Mouse (Mus musculus): Measurements from ENCODE around the gene D3Ertd254e. TPM values are rescaled to one million over a fixed set of nuclear protein-coding genes. Genes with fewer than 3 reads are reported as not detected.

D3Ertd254e gene
- polyA plus RNA-seq, 1 experiment from 2014 or later = 16.3 TPM

GRCm38 (mm10) chr3:36173761-36174160 is 22.9 kb downstream of the D3Ertd254e start:
- ATAC-seq (replicated peaks) = no peak
- Histone ChIP-seq H3K4me1 (no peaks in the 10 kb centered on the region), H3K4me3 (no peak overlapping the region), H3K27me3 (replicated peaks) (no peaks in the 10 kb centered on the region), H3K9ac (no peak overlapping the region), H3K27ac (no peak overlapping the region), H3K9me3 (no peaks in the 10 kb centered on the region), H3K4me2 (no peak overlapping the region), H3K36me3 (replicated peaks) (peaks cover 7% of the 10 kb centered on the region; the same call in 1 of the 2 replicates)
- 98% methylated on average over 2 of the region's 2 CpGs for whole genome bisulfite sequencing

- ATAC-seq (replicated peaks) = no peak
- no peaks in the 10 kb centered on the region for H3K4me1 ChIP-seq
- H3K27ac ChIP-seq = no peak overlapping the region
- WGBS = 5% methylated on average over 4 of the region's 4 CpGs
- H3K9me3 ChIP-seq = no peaks in the 10 kb centered on the region
- H3K4me2 ChIP-seq = no peak overlapping the region
- no peak overlapping the region for H3K4me3 ChIP-seq
- H3K27me3 ChIP-seq (replicated peaks) = no peaks in the 10 kb centered on the region
- H3K9ac ChIP-seq = no peak overlapping the region
- H3K36me3 ChIP-seq (replicated peaks) = no peaks in the 10 kb centered on the region
Measured at GRCm38 (mm10) chr3:36181519-36181918, 30.7 kb downstream of the D3Ertd254e start.

GRCm38 (mm10) chr3:36186510-36186909 is 35.7 kb downstream of the D3Ertd254e start:
- no peaks in the 10 kb centered on the region for H3K4me1 ChIP-seq
- WGBS = 87% methylated on average over 4 of the region's 4 CpGs

GRCm38 (mm10) chr3:36189243-36189642 is 38.4 kb downstream of the D3Ertd254e start:
- Histone ChIP-seq H3K27ac (no peak overlapping the region), H3K36me3 (replicated peaks) (no peaks in the 10 kb centered on the region), H3K27me3 (replicated peaks) (no peaks in the 10 kb centered on the region), H3K4me2 (no peak overlapping the region), H3K4me1 (no peaks in the 10 kb centered on the region), H3K9ac (no peak overlapping the region), H3K4me3 (no peak overlapping the region), H3K9me3 (no peaks in the 10 kb centered on the region)
- no peak for ATAC-seq (replicated peaks)
- 93% methylated on average over 8 of the region's 8 CpGs for WGBS

More at GRCm38 (mm10) chr3:36186510-36186909, 35.7 kb downstream of the D3Ertd254e start:
- no peak overlapping the region for H3K4me2 ChIP-seq
- no peak overlapping the region for H3K4me3 ChIP-seq
- H3K9me3 ChIP-seq = no peaks in the 10 kb centered on the region
- H3K36me3 ChIP-seq (replicated peaks) = no peaks in the 10 kb centered on the region
- no peak overlapping the region for H3K9ac ChIP-seq
- no peak for ATAC-seq (replicated peaks)
- no peak overlapping the region for H3K27ac ChIP-seq
- no peaks in the 10 kb centered on the region for H3K27me3 ChIP-seq (replicated peaks)

- 56% methylated on average over 5 of the region's 5 CpGs for WGBS
- ATAC-seq (replicated peaks) = no peak
- H3K36me3 ChIP-seq (replicated peaks) = no peaks in the 10 kb centered on the region
Measured at GRCm38 (mm10) chr3:36201098-36201497, 50.3 kb downstream of the D3Ertd254e start.

GRCm38 (mm10) chr3:36202932-36203331 is 52.1 kb downstream of the D3Ertd254e start:
- Histone ChIP-seq H3K9me3 (no peaks in the 10 kb centered on the region), H3K27me3 (replicated peaks) (no peaks in the 10 kb centered on the region), H3K4me3 (no peak overlapping the region), H3K4me2 (no peak overlapping the region), H3K36me3 (replicated peaks) (no peaks in the 10 kb centered on the region), H3K4me1 (no peaks in the 10 kb centered on the region), H3K27ac (no peak overlapping the region), H3K9ac (no peak overlapping the region)
- WGBS = 76% methylated on average over 7 of the region's 7 CpGs
- no peak for ATAC-seq (replicated peaks)

More at GRCm38 (mm10) chr3:36201098-36201497, 50.3 kb downstream of the D3Ertd254e start:
- Histone ChIP-seq H3K4me3 (no peak overlapping the region), H3K27ac (no peak overlapping the region), H3K4me1 (no peaks in the 10 kb centered on the region), H3K9ac (no peak overlapping the region), H3K4me2 (no peak overlapping the region), H3K9me3 (no peaks in the 10 kb centered on the region), H3K27me3 (replicated peaks) (no peaks in the 10 kb centered on the region)

- Histone ChIP-seq H3K9ac (no peak overlapping the region), H3K4me3 (no peak overlapping the region), H3K4me2 (no peak overlapping the region), H3K27ac (no peak overlapping the region), H3K36me3 (replicated peaks) (no peaks in the 10 kb centered on the region), H3K27me3 (replicated peaks) (no peaks in the 10 kb centered on the region), H3K4me1 (no peaks in the 10 kb centered on the region), H3K9me3 (no peaks in the 10 kb centered on the region)
- WGBS = 73% methylated on average over 19 of the region's 19 CpGs
- no peak for ATAC-seq (replicated peaks)
Measured at GRCm38 (mm10) chr3:36207520-36208264, 56.9 kb downstream of the D3Ertd254e start.

- H3K27me3 ChIP-seq (replicated peaks) = no peaks in the 10 kb centered on the region
- peak; percentile 93 for ATAC-seq (replicated peaks)
- no peak overlapping the region for H3K4me3 ChIP-seq
- H3K9ac ChIP-seq = no peak overlapping the region
- WGBS = 65% methylated on average over 11 of the region's 11 CpGs
- H3K4me2 ChIP-seq = no peak overlapping the region
- H3K36me3 ChIP-seq (replicated peaks) = no peaks in the 10 kb centered on the region
- no peaks in the 10 kb centered on the region for H3K9me3 ChIP-seq
- no peak overlapping the region for H3K27ac ChIP-seq
- H3K4me1 ChIP-seq = no peaks in the 10 kb centered on the region
Measured at GRCm38 (mm10) chr3:36209776-36210555, 59.1 kb downstream of the D3Ertd254e start.

- no peak overlapping the region for H3K4me3 ChIP-seq
- no peak overlapping the region for H3K9ac ChIP-seq
- no peaks in the 10 kb centered on the region for H3K4me1 ChIP-seq
- H3K27ac ChIP-seq = no peak overlapping the region
- no peaks in the 10 kb centered on the region for H3K9me3 ChIP-seq
- no peaks in the 10 kb centered on the region for H3K27me3 ChIP-seq (replicated peaks)
- no peaks in the 10 kb centered on the region for H3K36me3 ChIP-seq (replicated peaks)
- ATAC-seq (replicated peaks) = no peak
- no peak overlapping the region for H3K4me2 ChIP-seq
- WGBS = 66% methylated on average over 2 of the region's 2 CpGs
Measured at GRCm38 (mm10) chr3:36210939-36211338, 60.1 kb downstream of the D3Ertd254e start.

- H3K4me2 ChIP-seq = no peak overlapping the region
- WGBS = 88% methylated on average over 4 of the region's 4 CpGs
- no peak overlapping the region for H3K27ac ChIP-seq
- no peaks in the 10 kb centered on the region for H3K9me3 ChIP-seq
- no peak for ATAC-seq (replicated peaks)
- no peaks in the 10 kb centered on the region for H3K27me3 ChIP-seq (replicated peaks)
- no peaks in the 10 kb centered on the region for H3K36me3 ChIP-seq (replicated peaks)
- no peak overlapping the region for H3K4me3 ChIP-seq
- H3K9ac ChIP-seq = no peak overlapping the region
- H3K4me1 ChIP-seq = no peaks in the 10 kb centered on the region
Measured at GRCm38 (mm10) chr3:36212758-36213157, 61.9 kb downstream of the D3Ertd254e start.

Data from midbrain, embryonic 15.5 days (tissue).